Mouse (Mus musculus): ENCODE results near the gene Gm20388.

Gm20388 gene

GRCm38 (mm10) chr8:123648245-123649170 lies 3737.9 kb downstream of the Gm20388 start:
- peak; percentile 53 for DNase-seq

- no peak for DNase-seq
Measured at GRCm38 (mm10) chr8:123649483-123649882, 3738.8 kb downstream of the Gm20388 start.

GRCm38 (mm10) chr8:123651390-123652098 lies 3740.9 kb downstream of the Gm20388 start:
- no peak for DNase-seq

GRCm38 (mm10) chr8:123652641-123653040 lies 3742.0 kb downstream of the Gm20388 start:
- no peak for DNase-seq

- peak; percentile 97 for DNase-seq
Measured at GRCm38 (mm10) chr8:123653308-123653993, 3742.8 kb downstream of the Gm20388 start, which contains the start of gene Rhou. Gene Rhou (plus strand): TSS chr8:123653929.

GRCm38 (mm10) chr8:123653994-123654569 lies 3743.4 kb downstream of the Gm20388 start:
- peak; percentile 68 for DNase-seq

GRCm38 (mm10) chr8:123654763-123655162 lies 3744.1 kb downstream of the Gm20388 start:
- DNase-seq = no peak

- peak; percentile 45 for DNase-seq
Measured at GRCm38 (mm10) chr8:123655351-123655779, 3744.7 kb downstream of the Gm20388 start.

- no peak for DNase-seq
Measured at GRCm38 (mm10) chr8:123657826-123658225, 3747.2 kb downstream of the Gm20388 start.

GRCm38 (mm10) chr8:123659469-123660057 lies 3748.9 kb downstream of the Gm20388 start:
- DNase-seq = no peak

- DNase-seq = no peak
Measured at GRCm38 (mm10) chr8:123661515-123661914, 3750.9 kb downstream of the Gm20388 start.

GRCm38 (mm10) chr8:123665580-123665979 lies 3754.9 kb downstream of the Gm20388 start:
- no peak for DNase-seq

GRCm38 (mm10) chr8:123666832-123667231 lies 3756.2 kb downstream of the Gm20388 start:
- no peak for DNase-seq

- DNase-seq = no peak
Measured at GRCm38 (mm10) chr8:123668681-123669080, 3758.0 kb downstream of the Gm20388 start.

GRCm38 (mm10) chr8:123670766-123671165 lies 3760.1 kb downstream of the Gm20388 start:
- DNase-seq = no peak

- no peak for DNase-seq
Measured at GRCm38 (mm10) chr8:123671454-123671853, 3760.8 kb downstream of the Gm20388 start.

- no peak for DNase-seq
Measured at GRCm38 (mm10) chr8:123672648-123673047, 3762.0 kb downstream of the Gm20388 start.

GRCm38 (mm10) chr8:123675611-123676010 lies 3765.0 kb downstream of the Gm20388 start:
- DNase-seq = no peak

GRCm38 (mm10) chr8:123678390-123678789 lies 3767.7 kb downstream of the Gm20388 start:
- no peak for DNase-seq

GRCm38 (mm10) chr8:123682073-123682761 lies 3771.6 kb downstream of the Gm20388 start:
- peak; percentile 66 for DNase-seq

GRCm38 (mm10) chr8:123683321-123683720 lies 3772.7 kb downstream of the Gm20388 start:
- DNase-seq = no peak

- no peak for DNase-seq
Measured at GRCm38 (mm10) chr8:123684806-123685205, 3774.2 kb downstream of the Gm20388 start.
